Mouse (Mus musculus) embryonic fibroblast, embryonic 13.5 days (primary cell): ENCODE results near the gene Nfib.

Source experiments
- CTCF ChIP-seq: IDR thresholded peaks from 2 replicates; pipeline ENCODE4 v1.5.1; 2011; ENCODE audit warnings: mild to moderate bottlenecking, control low read depth, low read length, moderate library complexity, borderline replicate concordance; ENCODE audit not compliant: insufficient read depth
- POLR2A ChIP-seq: IDR thresholded peaks from 2 replicates; pipeline ENCODE4 v1.6.1; 2011; ENCODE audit warnings: low read depth, mild to moderate bottlenecking, control low read depth, low read length, moderate library complexity

DNA sequence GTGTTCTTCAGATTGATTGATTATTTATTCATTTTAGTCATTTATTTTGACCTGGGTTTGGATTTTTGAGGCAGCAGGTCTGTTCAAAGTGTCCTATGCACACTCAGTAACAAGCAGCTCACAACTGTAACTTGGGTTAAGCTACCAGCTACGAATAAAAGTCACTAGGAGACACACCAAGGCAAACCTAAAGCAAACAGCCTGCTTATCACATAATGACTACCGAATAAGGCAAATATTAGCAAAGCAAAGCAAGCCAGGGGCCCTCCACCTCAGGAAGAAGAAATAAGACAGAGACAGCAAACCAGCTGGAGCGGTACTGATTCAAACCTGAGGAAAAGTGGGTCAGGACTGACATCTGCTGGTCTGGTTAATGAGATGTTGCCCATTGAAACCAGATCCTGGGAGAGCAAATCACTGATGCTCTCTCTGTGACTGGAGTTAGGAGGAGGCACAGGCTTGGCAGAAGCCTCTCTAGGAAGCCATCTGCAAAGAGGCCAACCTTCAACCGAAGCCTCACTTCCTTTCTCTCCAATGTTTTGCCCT is 116.1 kb downstream of the Nfib start:
- TF ChIP-seq CTCF (no peak), POLR2A (no peak)
